Mouse (Mus musculus) brown adipose tissue, adult 24 weeks (tissue): ENCODE measurements around the gene Lypd6b. TPM values are rescaled to one million over a fixed set of nuclear protein-coding genes. Genes with fewer than 3 reads are reported as not detected.
A peak's percentile ranks its signal among the peaks of the same experiment; 100 is the strongest.

Experiments used
- H3K27ac ChIP-seq: fragments of 200-500 bp; replicated peaks from 2 replicates; pipeline ENCODE4 v1.5.1; 2012; ENCODE audit warnings: low read depth, mild to moderate bottlenecking, low read length
- H3K4me1 ChIP-seq: fragments of 200-500 bp; 2 replicates; pipeline ENCODE4 v1.6.1; 2012; ENCODE audit warnings: low read length, mixed read lengths; ENCODE audit not compliant: control insufficient read depth, insufficient read depth, insufficient read length
- H3K4me3 ChIP-seq: fragments of 200-500 bp; 2 replicates; pipeline ENCODE4 v1.5.1; 2012; ENCODE audit warnings: low read depth, mild to moderate bottlenecking, low read length, moderate library complexity; ENCODE audit not compliant: insufficient read depth
- polyA plus RNA-seq: library from polyadenylated mRNA; stranded (reverse); fragments of >200 nt; gene quantifications from 2 replicates; pipeline ENCODE4 v1.2.4, GENCODE M21; 2012; ENCODE audit not compliant: missing spikeins, insufficient read depth, insufficient read length

Lypd6b gene
- polyA plus RNA-seq, result not detected in 2 replicates

DNA sequence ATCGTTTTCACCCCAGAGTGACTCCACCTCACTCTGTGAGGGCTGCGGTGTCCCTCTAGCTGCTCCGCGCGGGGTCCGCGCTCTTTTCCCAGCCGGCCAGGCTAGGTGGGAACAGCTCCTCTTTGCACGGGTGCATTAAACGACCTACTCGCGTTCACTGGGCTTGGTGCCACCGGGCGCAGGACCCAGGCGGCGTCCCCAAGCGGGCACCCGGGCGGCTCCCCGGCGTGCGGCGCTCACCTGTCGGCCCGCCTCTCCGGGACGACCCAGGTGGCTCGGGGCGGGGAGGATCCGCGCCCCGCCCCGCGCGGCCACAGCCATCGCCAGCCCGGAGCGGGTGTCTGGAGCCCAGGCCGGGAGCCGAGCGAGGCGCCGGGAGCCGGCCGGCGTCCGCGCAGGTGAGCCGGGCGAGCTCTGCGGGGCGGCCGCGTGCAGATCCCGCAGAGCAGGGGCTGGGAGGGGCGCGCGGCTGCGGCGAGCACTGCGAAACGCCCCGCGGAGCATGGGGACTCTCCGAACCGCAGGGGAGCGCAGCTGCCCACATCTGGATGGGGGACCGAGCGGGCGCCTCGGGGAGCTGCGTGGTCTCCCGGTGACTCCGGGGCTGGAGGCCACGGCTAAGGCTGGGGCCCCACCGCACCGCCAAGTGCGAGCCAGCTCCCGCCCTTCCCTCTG is at the start of gene Lypd6b:
Gene Lypd6b, plus strand, starts transcription at position 313 of the 675 bp plus-strand sequence.
- no peak within 1 kb of the TSS for H3K27ac ChIP-seq
- H3K4me1 ChIP-seq, result no peaks in the 10 kb centered on the region; the same call in 1 of the 2 replicates
- peak within 1 kb of the TSS; percentile 42 for H3K4me3 ChIP-seq

DNA sequence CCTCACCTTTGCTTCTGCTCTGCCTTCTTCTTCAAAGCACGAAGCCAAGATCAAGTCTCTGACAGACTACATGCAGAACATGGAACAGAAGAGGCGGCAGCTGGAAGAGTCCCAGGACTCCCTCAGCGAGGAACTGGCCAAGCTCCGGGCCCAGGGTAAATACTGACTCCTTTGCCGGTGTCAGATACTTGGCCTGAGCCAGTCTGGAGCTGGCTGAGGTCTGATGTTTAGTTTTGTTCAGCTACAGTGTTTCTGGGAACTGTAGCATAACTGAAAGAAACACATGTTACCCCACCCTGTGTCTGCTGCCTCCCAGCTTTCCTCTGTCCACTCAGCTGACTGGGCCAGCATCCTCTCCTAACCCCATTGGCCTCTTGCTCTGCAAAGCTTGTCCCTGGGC is 48.4 kb upstream of the Lypd6b start:
- H3K4me1 ChIP-seq, result no peaks in the 10 kb centered on the region
- no peak overlapping the region for H3K4me3 ChIP-seq
- H3K27ac ChIP-seq, result no peak overlapping the region

DNA sequence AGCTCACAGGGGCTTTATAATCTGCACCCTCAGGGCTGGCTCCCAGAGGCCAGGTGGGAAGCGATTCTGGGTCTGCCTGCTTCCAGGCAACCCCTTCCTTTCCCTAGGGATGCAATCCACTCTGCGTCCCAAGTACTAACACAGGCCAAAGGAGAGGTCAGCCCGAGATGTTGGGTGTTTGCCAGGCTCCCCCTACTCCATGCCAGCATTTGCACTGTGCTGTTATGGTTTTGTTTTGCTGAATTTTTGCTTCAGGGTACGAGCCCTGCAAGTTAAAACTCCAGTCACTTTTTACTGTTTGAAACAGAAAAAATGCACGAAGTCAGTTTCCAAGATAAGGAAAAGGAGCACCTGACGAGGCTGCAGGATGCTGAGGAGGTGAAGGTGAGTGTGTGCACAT is 46.5 kb upstream of the Lypd6b start:
- H3K27ac ChIP-seq, result no peak overlapping the region
- H3K4me3 ChIP-seq, result no peak overlapping the region
- peaks cover 5% of the 10 kb centered on the region for H3K4me1 ChIP-seq

- H3K4me1 ChIP-seq, result peaks cover 5% of the 10 kb centered on the region
- H3K27ac ChIP-seq, result no peak overlapping the region
- no peak overlapping the region for H3K4me3 ChIP-seq
These were observed 45.4 kb upstream of the Lypd6b start for GRCm38 (mm10) chr2:49741895-49742734.

DNA sequence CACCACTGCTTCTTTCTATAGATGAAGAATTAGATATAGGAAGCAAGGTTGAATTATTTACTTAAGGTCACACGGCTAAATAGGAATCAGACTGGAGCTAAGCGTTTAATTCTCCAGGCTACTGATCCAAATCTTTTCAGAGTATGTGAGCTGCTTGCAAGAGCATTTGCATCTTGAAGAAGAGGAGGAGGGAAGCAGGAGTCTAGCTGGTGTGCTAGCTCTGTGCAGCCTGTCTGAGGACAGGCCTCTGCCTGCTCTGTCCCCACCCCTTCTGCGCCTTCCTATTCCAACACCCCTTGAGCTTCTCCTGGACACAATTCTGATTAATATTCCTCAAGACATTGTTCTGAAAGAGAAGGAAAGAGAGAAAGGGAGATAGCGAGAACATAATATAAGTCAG is 44.6 kb upstream of the Lypd6b start:
- peak overlapping the region; percentile 73; the same call in 1 of the 2 replicates for H3K27ac ChIP-seq
- no peak overlapping the region for H3K4me3 ChIP-seq
- peaks cover 5% of the 10 kb centered on the region for H3K4me1 ChIP-seq

DNA sequence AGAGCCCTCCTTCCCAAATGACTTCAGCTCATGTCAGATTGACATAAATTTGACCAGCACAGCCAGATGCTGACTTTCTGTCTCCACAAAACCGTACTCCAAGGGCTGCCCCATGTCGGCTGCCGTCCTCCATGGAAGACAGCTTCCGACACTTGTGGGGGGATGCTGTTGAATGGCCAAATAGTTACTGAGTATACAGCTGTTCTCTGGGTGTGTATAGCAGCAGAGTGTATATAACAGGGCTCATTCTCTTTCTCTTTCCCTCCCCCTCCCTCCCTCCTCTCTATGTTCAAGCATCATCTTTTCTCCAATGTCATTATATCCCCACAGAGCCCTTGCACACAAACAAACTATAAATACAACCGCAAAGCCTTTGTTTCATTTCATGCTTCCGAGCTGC is 43.7 kb upstream of the Lypd6b start:
- H3K4me3 ChIP-seq, result peak overlapping the region; percentile 34
- H3K27ac ChIP-seq, result peak overlapping the region; percentile 74
- peaks cover 5% of the 10 kb centered on the region for H3K4me1 ChIP-seq

- peak overlapping the region; percentile 74 for H3K27ac ChIP-seq
- peaks cover 5% of the 10 kb centered on the region for H3K4me1 ChIP-seq
- peak overlapping the region; percentile 34 for H3K4me3 ChIP-seq
These were observed 43.0 kb upstream of the Lypd6b start for GRCm38 (mm10) chr2:49744251-49745093.

DNA sequence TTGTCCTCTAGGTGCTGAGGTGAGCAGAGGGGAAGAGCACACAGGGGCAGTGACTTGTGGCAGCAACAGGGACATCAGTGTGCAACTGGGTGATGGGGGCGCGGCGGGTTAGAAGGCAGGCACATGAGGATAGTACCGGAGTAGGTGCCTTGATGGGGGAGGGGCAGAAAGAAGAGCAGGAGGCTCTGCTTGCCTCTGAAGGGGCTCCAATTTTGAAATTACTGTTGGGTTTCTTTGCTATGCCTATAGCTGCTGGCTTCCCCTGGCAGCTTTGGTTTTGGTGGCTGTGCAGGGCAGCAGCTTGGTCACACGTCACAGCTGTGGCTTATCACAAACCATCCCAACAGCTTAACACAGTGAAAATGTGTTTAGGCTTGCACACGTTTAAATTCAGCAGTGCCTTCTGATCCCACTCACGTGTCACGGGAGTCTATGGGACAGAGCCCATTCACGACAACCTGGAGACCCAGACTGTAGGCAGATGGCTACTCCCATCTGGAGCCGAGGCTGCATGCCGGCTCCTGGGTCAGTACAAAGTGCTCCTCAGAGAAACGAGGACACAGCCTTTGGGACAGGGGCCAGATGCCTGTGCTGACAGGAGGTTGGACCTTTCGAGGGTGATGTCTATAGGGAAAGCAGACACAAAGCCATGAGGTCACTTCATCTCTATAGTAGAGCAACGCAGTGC is 42.2 kb upstream of the Lypd6b start:
- no peak overlapping the region for H3K4me3 ChIP-seq
- H3K27ac ChIP-seq, result no peak overlapping the region
- peaks cover 5% of the 10 kb centered on the region for H3K4me1 ChIP-seq

DNA sequence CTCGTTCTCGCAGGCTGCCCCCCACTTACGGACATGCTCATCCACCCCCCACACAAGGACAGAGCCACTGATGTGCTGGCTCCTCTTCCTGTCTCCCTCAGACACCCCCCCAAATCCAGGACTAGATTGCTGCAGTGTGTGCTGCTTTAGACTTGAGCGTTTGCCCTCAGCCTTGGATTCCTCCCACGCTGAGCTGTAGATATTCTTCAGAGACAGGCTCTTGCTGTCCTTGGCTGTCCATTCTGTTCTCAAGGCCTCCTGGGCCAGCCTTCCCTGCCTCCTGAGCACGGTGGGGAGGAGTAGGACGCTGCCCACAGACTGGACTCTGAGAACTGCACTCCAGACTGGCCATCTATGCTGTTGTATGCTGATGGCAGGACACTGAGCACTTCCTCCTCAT is 40.5 kb upstream of the Lypd6b start:
- Histone ChIP-seq H3K4me3 (no peak overlapping the region), H3K27ac (no peak overlapping the region), H3K4me1 (peaks cover 5% of the 10 kb centered on the region)

- Histone ChIP-seq H3K27ac (no peak overlapping the region), H3K4me3 (no peak overlapping the region), H3K4me1 (peaks cover 5% of the 10 kb centered on the region)
These were observed 39.8 kb upstream of the Lypd6b start for GRCm38 (mm10) chr2:49747670-49748069.

- Histone ChIP-seq H3K4me3 (no peak overlapping the region), H3K27ac (no peak overlapping the region), H3K4me1 (peaks cover 5% of the 10 kb centered on the region)
These were observed 38.7 kb upstream of the Lypd6b start for GRCm38 (mm10) chr2:49748628-49749342.

GRCm38 (mm10) chr2:49749730-49750576 is 37.5 kb upstream of the Lypd6b start:
- Histone ChIP-seq H3K27ac (no peak overlapping the region), H3K4me3 (no peak overlapping the region), H3K4me1 (peaks cover 3% of the 10 kb centered on the region)

DNA sequence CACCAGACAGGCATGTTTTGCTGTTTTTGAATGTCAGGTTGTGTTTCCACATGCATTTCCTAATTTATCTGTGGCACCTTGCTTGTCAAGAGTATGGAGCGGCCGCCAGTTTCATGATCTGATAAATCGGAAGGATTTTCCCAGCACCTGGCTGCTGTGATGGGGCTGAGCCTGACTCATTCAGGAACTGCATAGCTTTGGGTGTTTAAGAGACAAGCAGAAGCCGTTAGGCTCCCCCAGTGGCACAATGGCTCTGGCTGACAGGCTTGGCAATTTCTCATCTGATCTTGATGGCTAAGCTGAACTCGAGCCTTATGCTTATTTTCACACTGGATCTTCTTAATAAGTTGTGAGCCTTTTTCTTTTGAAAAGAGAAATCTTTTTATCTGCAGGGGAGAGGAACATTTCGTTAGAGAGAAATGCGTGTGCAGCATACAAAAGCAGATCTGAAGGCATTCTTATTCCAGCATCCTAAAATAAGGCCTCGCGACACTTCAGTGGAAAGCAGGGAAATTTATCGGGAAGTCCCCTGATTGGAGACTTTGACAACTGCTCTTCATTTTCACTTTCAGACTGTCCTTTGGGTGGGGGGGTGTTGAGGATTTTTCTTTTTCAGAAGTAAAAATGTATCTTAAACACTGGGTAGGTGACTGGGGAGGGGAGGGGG is 35.8 kb upstream of the Lypd6b start:
- H3K4me3 ChIP-seq, result no peak overlapping the region
- no peak overlapping the region for H3K27ac ChIP-seq
- no peaks in the 10 kb centered on the region for H3K4me1 ChIP-seq
